Mouse (Mus musculus) stomach, embryonic 14.5 days (tissue): Measurements from ENCODE around the gene Smpd2. TPM values are rescaled to one million over a fixed set of nuclear protein-coding genes. Genes with fewer than 3 reads are reported as not detected.

ENCODE experiments used
- ATAC-seq: fragments of 200-750 bp; cut with Nextera tagmentation; 2 replicates; pipeline ENCODE4 v1.8.0; 2017; ENCODE audit warnings: low read depth, moderate TSS enrichment; ENCODE audit not compliant: insufficient number of reproducible peaks, insufficient read depth, low FRiP score
- H3K27ac ChIP-seq: fragments of 300-500 bp; sonication (generic); 2 replicates; pipeline ENCODE4 v1.5.1; 2014; ENCODE audit warnings: mild to moderate bottlenecking, low read length, moderate library complexity, mixed read lengths
- H3K27me3 ChIP-seq: fragments of 300-500 bp; sonication (generic); 2 replicates; pipeline ENCODE4 v1.6.1; 2014; ENCODE audit warnings: low read length, control low read depth, mixed read lengths; ENCODE audit not compliant: control insufficient read depth, insufficient read depth
- H3K36me3 ChIP-seq: fragments of 300-500 bp; sonication (generic); 2 replicates; pipeline ENCODE4 v1.6.1; 2014; ENCODE audit warnings: mild to moderate bottlenecking, control low read depth, low read length, moderate library complexity, mixed read lengths; ENCODE audit not compliant: control insufficient read depth, insufficient read depth
- H3K4me1 ChIP-seq: fragments of 300-500 bp; sonication (generic); 2 replicates; pipeline ENCODE4 v1.6.1; 2014; ENCODE audit warnings: low read length, control low read depth, mixed read lengths; ENCODE audit not compliant: control insufficient read depth, insufficient read depth
- H3K4me2 ChIP-seq: fragments of 300-500 bp; sonication (generic); replicated peaks from 2 replicates; pipeline ENCODE4 v1.6.1; 2014; ENCODE audit warnings: low read depth, low read length, control low read depth
- H3K4me3 ChIP-seq: fragments of 300-500 bp; sonication (generic); 2 replicates; pipeline ENCODE4 v1.5.1; 2014; ENCODE audit warnings: low read depth, low read length, control low read depth
- H3K9ac ChIP-seq: fragments of 300-500 bp; sonication (generic); replicated peaks from 2 replicates; pipeline ENCODE4 v1.6.1; 2014; ENCODE audit warnings: low read depth, mild to moderate bottlenecking, control low read depth, low read length, moderate library complexity, mixed read lengths
- H3K9me3 ChIP-seq: fragments of 300-500 bp; sonication (generic); 2 replicates; pipeline ENCODE4 v1.6.1; 2016; ENCODE audit warnings: low read depth, low read length, control low read depth; ENCODE audit not compliant: control insufficient read depth
- WGBS: fragments of 180-500 bp; shearing (Covaris S2); extraction: QIAGEN DNeasy Blood & Tissue Kit; methylation state at CpG from one replicate; pipeline ENCODE4 v1.1.7; 2014; 5-methylcytosine and 5-hydroxymethylcytosine counted together
- polyA plus RNA-seq: library from polyadenylated mRNA; unstranded; fragments of >200 nt; fragmentation: Nextera tagmentation; extraction: Ambion mirVana; gene quantifications from 2 replicates; pipeline ENCODE4 v1.2.1, GENCODE M21; 2014

The Smpd2 gene
- polyA plus RNA-seq, 1 experiment from 2014 or later = 59.6 TPM

DNA sequence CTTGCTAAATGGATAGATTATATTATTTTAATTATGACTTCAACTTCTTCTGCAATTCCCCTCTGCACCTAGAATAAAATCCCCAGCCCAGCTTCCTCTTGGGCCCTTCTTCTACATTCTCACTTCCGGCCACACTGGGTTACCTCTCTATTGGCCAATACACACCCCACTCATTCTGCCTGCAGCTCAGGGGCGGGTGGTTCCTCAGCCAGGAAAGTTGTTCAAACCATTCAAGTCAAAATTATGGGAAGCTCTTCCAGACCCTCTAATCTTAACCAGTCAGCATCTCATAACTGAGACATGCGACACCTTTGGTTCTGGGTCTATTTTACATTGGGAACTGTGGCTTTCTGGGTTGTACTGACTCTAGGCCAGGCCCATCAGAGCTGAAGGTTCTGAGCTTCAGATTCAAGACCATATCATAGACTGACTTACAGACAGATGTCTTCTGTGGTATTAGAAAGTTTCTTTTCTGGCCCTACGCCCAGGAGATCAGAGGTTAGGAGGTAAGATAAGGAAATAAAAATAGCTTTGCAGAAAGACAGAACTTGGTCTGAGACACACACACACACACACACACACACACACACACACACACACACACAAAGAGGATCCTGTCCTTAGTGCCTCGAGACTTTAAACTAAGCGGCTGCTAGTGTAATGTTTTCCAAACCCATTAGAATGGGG lies 16.2 kb downstream of the Smpd2 start:
- Histone ChIP-seq H3K4me3 (no peak overlapping the region), H3K27ac (peak overlapping the region; percentile 60; the same call in 1 of the 2 replicates), H3K4me1 (peaks cover 19% of the 10 kb centered on the region), H3K36me3 (no peaks in the 10 kb centered on the region), H3K9ac (no peak overlapping the region), H3K4me2 (no peak overlapping the region), H3K27me3 (no peaks in the 10 kb centered on the region), H3K9me3 (no peaks in the 10 kb centered on the region)
- no peak for ATAC-seq
- WGBS = 66% methylated on average over 6 of the region's 6 CpGs

GRCm38 (mm10) chr10:41472962-41473481 lies 17.1 kb downstream of the Smpd2 start:
- Histone ChIP-seq H3K9ac (no peak overlapping the region), H3K27me3 (no peaks in the 10 kb centered on the region), H3K4me3 (no peak overlapping the region), H3K27ac (no peak overlapping the region), H3K36me3 (no peaks in the 10 kb centered on the region), H3K4me1 (peaks cover 16% of the 10 kb centered on the region), H3K9me3 (no peaks in the 10 kb centered on the region), H3K4me2 (no peak overlapping the region)
- 79% methylated on average over 5 of the region's 5 CpGs for WGBS
- no peak for ATAC-seq

- H3K27ac ChIP-seq = no peak overlapping the region
- no peak overlapping the region for H3K4me2 ChIP-seq
- H3K4me3 ChIP-seq = no peak overlapping the region
- peaks cover 13% of the 10 kb centered on the region for H3K4me1 ChIP-seq
- no peaks in the 10 kb centered on the region for H3K27me3 ChIP-seq
- H3K9ac ChIP-seq = no peak overlapping the region
- H3K36me3 ChIP-seq = no peaks in the 10 kb centered on the region
- no peak for ATAC-seq
- no peaks in the 10 kb centered on the region for H3K9me3 ChIP-seq
Observed at GRCm38 (mm10) chr10:41472534-41472933, 17.6 kb downstream of the Smpd2 start.

DNA sequence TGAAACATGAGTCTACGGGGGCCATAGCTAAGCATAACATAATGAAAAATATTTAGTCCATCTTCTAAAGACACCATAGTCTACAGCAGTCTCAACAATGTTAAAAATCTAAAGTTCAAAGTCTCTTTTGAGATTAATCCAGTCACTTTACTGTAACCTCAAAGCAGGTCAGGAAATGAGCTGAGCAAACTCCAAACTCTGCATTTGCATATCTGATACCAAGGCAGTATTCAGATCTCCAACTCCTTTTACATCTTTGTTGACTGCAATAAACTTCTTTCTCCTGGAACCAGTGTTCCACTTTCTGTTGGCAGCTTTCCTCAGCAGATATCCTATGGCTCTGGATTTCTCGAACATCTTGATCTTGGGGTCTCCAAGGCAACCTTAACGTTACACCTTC lies 19.5 kb downstream of the Smpd2 start:
- H3K4me1 ChIP-seq = peaks cover 9% of the 10 kb centered on the region
- WGBS = 87% methylated on average over 3 of the region's 3 CpGs
- no peak for ATAC-seq
- no peak overlapping the region for H3K4me2 ChIP-seq
- H3K27ac ChIP-seq = no peak overlapping the region
- no peaks in the 10 kb centered on the region for H3K27me3 ChIP-seq
- H3K36me3 ChIP-seq = no peaks in the 10 kb centered on the region; the same call in 1 of the 2 replicates
- H3K9ac ChIP-seq = no peak overlapping the region
- no peak overlapping the region for H3K4me3 ChIP-seq
- no peaks in the 10 kb centered on the region for H3K9me3 ChIP-seq

GRCm38 (mm10) chr10:41467325-41467724 lies 22.8 kb downstream of the Smpd2 start:
- Histone ChIP-seq H3K4me3 (no peak overlapping the region), H3K4me2 (no peak overlapping the region), H3K9me3 (no peaks in the 10 kb centered on the region), H3K4me1 (no peaks in the 10 kb centered on the region), H3K36me3 (peaks cover 17% of the 10 kb centered on the region), H3K9ac (no peak overlapping the region), H3K27ac (no peak overlapping the region), H3K27me3 (no peaks in the 10 kb centered on the region)
- ATAC-seq = no peak
- 45% methylated on average over 6 of the region's 6 CpGs for WGBS

DNA sequence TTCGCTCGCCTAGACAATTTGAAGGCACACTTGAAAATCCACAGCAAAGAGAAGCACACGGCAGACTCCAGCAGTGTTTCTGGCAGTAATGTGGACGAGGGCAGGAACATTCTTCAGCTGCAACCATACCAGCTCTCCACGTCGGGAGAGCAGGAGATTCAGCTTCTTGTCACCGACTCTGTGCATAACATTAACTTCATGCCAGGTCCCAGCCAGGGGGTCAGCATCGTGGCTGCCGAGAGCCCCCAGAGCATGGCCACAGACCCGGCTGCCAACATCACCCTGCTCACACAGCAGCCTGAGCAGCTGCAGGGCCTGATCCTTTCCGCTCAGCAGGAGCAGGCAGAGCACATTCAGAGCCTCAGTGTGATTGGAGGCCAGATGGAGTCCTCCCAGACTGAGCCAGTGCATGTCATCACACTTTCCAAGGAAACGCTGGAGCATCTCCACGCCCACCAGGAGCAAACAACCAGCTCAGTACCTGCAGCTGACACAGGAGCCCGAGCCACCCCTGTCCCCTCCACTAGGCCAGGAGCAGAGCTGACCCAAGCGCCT lies 25.7 kb downstream of the Smpd2 start:
- ATAC-seq = no peak
- H3K36me3 ChIP-seq = peaks cover 20% of the 10 kb centered on the region
- H3K4me1 ChIP-seq = no peaks in the 10 kb centered on the region
- H3K4me2 ChIP-seq = no peak overlapping the region
- H3K27me3 ChIP-seq = no peaks in the 10 kb centered on the region
- H3K9me3 ChIP-seq = no peaks in the 10 kb centered on the region
- H3K4me3 ChIP-seq = no peak overlapping the region
- WGBS = 58% methylated on average over 15 of the region's 15 CpGs
- no peak overlapping the region for H3K27ac ChIP-seq
- no peak overlapping the region for H3K9ac ChIP-seq

GRCm38 (mm10) chr10:41461057-41461722 lies 29.0 kb downstream of the Smpd2 start:
- no peak for ATAC-seq
- H3K4me1 ChIP-seq = no peaks in the 10 kb centered on the region
- H3K9ac ChIP-seq = no peak overlapping the region
- H3K27ac ChIP-seq = no peak overlapping the region
- WGBS = 88% methylated on average over 3 of the region's 3 CpGs
- H3K36me3 ChIP-seq = peaks cover 35% of the 10 kb centered on the region
- no peaks in the 10 kb centered on the region for H3K27me3 ChIP-seq
- H3K9me3 ChIP-seq = no peaks in the 10 kb centered on the region
- H3K4me2 ChIP-seq = no peak overlapping the region
- no peak overlapping the region for H3K4me3 ChIP-seq

- no peak overlapping the region for H3K27ac ChIP-seq
- H3K27me3 ChIP-seq = no peaks in the 10 kb centered on the region
- H3K36me3 ChIP-seq = peaks cover 42% of the 10 kb centered on the region
- H3K4me3 ChIP-seq = no peak overlapping the region
- H3K9ac ChIP-seq = no peak overlapping the region
- no peaks in the 10 kb centered on the region for H3K4me1 ChIP-seq
- WGBS = 26% methylated on average over 2 of the region's 2 CpGs
- 0 out of 2 replicates have a peak, but pooled peaks have one; percentile 33 for ATAC-seq
- no peaks in the 10 kb centered on the region for H3K9me3 ChIP-seq
- H3K4me2 ChIP-seq = no peak overlapping the region
Observed at GRCm38 (mm10) chr10:41460501-41460900, 29.7 kb downstream of the Smpd2 start.
